Mouse (Mus musculus) liver, embryonic 14.5 days (tissue): Measurements from ENCODE around the gene Folr1.

Experiments used
- CTCF ChIP-seq: IDR thresholded peaks from 2 replicates; pipeline ENCODE4 v1.5.1; 2016; ENCODE audit warnings: antibody characterized with exemption, low read depth, control low read depth
- EP300 ChIP-seq: IDR thresholded peaks from 2 replicates; pipeline ENCODE4 v1.6.1; 2016; ENCODE audit warnings: antibody characterized with exemption, low read depth

DNA sequence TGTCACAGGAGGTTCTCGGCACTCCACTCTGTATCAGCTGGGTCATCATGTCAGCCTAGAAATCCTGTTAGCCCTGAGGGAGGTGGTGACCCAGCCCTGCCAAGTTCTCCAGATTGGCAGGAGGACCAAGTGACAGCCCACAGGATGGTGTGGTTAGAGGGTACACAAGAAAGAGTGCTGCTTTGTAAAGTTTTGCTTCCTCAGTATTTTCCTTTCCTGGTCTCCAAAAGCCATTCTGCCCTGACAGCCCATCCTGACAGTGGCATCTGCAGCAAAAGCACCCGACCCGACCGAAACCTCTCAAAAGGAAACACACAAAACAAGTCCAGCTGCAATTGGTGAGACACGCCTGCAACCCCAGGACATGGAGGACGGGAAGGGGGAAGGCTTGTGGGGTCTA is 26.4 kb downstream of the Folr1 start:
- TF ChIP-seq CTCF (no peak), EP300 (no peak)
